Mouse (Mus musculus) kidney, adult 18-20 months (tissue): ENCODE measurements at regions not wholly inside any gene's neighbourhood (a gene's known extent, or its start where the extent isn't known, plus 50 kb on each side); places are given as distances from the start of the nearest gene placed in this dataset.
A peak's percentile ranks its signal among the peaks of the same experiment; 100 is the strongest.
"Not testable (repeated sequence)": the region's sequence is repeated elsewhere in the genome, so short reads cannot be mapped to it uniquely, and the experiment has no call there.

Experiments
- DNase-seq: peaks from one replicate; pipeline ENCODE4 v3.0.0; 2021

DNA sequence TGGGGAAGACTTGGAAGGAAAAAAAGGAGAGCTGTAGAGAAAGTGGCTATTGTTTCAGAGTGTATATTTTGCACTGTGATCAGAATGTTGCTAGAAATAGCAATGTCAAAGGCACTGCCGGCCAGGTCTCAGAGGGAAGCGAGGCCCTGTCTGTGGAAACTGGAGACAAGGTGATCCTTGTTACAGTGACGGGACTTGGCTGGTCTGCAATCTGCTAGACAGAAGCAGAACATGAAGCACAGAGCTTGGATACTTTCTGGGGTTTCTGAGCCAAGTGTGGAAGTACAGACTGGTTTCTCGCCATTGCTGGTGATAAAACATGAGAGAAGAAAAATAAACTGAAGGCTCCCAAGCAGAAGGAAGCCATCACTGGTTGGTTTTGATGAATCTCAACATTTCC is 198.3 kb upstream of the Slc7a14 start:
- DNase-seq: no peak

DNA sequence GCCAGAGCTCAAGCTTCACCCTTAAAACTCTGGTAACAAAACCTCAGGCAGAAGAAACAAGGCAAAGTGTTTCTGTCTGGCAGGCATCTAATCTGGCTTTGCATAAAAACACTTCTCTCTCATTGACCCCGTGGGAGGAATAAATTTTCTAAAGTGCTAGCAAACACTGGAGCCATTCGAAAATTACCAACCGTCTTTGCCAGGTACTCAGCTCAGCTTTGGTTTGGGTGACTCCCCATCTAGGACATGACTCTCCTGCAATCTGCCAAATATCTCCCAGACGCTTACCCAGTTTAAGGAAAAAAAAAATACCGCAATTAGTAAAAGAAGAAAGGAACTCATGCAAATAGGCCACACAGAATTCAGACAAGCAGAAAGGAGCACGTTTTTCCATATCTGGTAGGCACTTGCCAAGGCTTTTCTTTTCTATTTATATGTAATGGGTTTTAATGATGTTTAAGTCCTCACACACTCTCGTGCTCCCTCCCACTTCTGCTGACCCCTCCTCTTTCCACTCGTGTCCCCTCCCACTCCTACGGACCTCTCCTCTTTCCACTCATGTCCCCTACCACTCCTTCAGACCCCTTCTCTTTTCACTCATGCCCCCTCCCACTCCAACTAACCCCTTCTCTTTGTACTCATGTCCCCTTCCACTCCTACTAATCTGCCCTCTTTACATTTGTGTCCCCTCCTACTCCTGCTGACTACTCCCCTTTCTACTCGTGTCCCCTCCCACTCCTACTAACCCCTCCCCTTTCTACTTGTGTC is 189.2 kb upstream of the Slc7a14 start:
- DNase-seq: no peak

- no peak for DNase-seq
Observed at GRCm38 (mm10) chr3:31495287-31495686, 185.1 kb upstream of the Slc7a14 start.

- DNase-seq: peak; percentile 5
Observed at GRCm38 (mm10) chr3:31494706-31495105, 184.5 kb upstream of the Slc7a14 start.

DNA sequence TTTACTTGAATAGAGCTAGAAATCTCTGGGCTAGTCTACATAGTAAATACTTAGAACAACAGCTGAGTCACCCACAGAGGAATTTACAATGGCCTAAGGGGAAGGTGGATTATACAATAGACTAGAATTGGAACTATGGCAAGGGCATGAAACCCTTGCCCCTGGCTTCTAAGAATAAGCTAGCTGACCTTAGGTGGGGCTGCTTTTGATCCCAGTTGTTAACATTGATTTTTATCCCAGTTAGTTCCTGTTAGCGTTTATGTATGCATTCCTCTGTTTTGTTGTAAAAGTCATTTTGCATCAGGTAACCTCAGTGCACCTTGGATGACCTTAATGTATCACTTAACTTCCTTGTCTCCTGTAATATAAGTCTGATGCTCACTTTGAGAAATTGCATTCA is 181.6 kb upstream of the Slc7a14 start:
- DNase-seq: not testable (repeated sequence)

- DNase-seq: no peak
Observed at GRCm38 (mm10) chr3:31487596-31487995, 177.4 kb upstream of the Slc7a14 start.

DNA sequence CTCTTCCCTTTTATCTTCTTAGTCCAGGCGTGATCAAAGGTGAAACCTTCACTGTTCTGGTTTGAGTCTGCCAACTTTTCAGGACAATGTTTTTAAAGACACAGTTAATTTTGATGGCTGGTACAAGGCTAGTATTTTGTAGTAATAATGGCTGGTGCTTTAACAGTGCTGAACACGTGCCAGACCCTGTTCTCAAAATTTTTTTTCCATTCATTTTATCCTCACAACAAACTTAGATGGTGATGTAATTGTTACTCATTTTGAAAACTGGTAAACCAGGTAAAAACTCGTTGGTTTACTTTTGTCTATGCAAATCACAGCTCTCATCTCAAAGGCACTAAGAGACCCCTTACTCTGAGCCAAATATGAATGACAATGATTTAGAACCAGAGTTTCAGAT is 171.8 kb upstream of the Slc7a14 start:
- no peak for DNase-seq

GRCm38 (mm10) chr3:31467882-31468281 is 157.7 kb upstream of the Slc7a14 start:
- no peak for DNase-seq

GRCm38 (mm10) chr3:31464260-31464659 is 154.1 kb upstream of the Slc7a14 start:
- no peak for DNase-seq

GRCm38 (mm10) chr3:31459456-31459855 is 149.3 kb upstream of the Slc7a14 start:
- DNase-seq: peak; percentile 11

DNA sequence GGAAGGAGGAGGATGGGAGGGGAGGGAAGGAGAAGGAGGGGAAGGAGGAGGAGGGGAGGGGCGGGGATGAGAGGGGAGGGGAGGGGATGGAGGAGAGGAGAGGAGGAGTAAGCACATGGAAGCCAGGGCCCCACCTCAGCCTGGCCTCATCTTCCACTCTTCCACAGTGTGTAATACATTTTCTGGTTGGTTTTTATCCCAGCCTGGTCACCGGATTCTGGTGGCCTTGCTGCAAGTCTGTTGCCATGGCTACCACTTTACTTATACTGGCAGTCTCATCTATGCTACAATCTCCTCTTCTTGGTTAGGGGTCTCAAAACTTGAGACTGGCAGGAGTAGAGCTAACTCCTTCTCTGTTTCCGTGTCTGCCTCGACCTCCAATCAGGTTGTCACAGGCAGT is 147.8 kb upstream of the Slc7a14 start:
- no peak for DNase-seq

- DNase-seq: no peak
Observed at GRCm38 (mm10) chr3:31455031-31455430, 144.9 kb upstream of the Slc7a14 start.

DNA sequence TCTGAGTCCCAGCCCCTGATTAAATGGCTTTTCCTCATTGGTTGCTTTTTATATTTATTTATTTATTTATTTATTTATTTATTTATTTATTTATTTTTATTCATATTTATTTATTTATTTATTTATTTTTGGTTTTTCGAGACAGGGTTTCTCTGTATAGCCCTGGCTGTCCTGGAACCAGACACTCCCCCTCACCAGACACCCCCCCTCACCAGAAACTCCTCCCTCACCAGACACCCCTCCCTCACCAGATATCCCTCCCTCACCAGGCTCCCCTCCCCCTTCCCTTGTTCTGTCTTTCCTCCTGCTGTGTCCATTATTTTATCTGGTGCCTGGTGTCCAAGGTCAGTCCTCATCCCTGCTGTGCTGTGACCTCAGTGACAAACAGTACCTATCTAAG is 134.7 kb upstream of the Slc7a14 start:
- no peak for DNase-seq

- DNase-seq: no peak
Observed at GRCm38 (mm10) chr3:31444311-31444710, 134.1 kb upstream of the Slc7a14 start.

- DNase-seq: no peak
Observed at GRCm38 (mm10) chr3:31443894-31444293, 133.7 kb upstream of the Slc7a14 start.

DNA sequence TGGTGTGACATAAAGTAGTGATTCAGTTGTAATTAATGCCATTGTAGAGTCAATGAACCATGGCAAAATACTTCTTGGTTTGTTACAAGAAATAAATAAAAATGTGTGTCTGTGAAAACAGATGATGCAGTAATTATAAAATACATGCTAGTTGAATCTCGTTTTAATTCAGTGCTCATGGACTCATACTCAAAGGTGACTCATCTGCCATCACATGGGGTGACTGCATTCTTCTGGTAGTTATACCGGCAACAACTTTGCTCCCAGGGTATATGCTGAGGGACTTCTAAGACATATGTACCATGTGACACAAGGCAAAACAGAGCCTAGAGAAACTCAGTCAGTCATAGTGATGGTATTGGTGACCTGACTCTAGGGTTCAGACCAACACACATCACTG is 130.1 kb upstream of the Slc7a14 start:
- DNase-seq: no peak

- DNase-seq: no peak
Observed at GRCm38 (mm10) chr3:31437970-31438369, 127.8 kb upstream of the Slc7a14 start.

GRCm38 (mm10) chr3:31435204-31435963 is 125.2 kb upstream of the Slc7a14 start:
- DNase-seq: no peak

DNA sequence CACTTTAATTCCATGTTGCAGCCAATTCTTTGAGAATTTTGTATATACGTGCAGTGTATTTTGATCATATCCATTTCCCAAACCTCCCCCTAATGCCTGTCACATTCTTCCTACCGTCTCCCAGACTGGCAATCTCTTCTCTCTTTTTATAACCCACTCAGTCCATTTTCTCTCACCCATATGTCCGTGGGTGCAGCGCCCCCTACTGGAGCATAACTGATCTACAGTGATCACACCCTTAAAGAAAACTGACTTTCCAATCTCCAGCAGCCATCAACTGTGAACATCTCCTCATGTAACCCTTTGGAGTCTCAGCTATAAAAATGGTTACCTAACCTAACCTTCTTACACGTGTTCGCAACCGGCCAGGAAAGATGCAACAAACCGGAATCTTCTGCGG is 123.0 kb upstream of the Slc7a14 start:
- DNase-seq: no peak

- DNase-seq: no peak
Observed at GRCm38 (mm10) chr3:31423517-31423916, 113.3 kb upstream of the Slc7a14 start.

DNA sequence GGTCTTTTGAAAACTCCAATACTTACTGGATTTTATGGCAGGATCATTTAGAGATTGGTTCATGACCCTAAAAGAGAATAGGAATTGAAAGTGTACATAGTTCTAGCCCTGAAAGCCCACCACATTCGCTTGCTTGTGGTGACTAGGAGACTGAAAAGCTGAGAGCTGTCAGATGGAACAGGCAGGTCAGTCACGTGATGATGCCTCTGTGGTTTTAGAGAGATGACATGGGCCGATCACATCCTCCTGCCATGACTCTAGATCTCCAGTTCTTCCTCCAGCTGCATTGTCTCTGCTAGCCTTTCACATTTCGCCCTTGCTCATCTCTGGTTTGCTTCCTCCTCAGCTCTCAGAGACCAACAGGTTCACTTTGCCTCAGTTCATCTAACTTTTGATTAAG is 98.6 kb upstream of the Slc7a14 start:
- no peak for DNase-seq

DNA sequence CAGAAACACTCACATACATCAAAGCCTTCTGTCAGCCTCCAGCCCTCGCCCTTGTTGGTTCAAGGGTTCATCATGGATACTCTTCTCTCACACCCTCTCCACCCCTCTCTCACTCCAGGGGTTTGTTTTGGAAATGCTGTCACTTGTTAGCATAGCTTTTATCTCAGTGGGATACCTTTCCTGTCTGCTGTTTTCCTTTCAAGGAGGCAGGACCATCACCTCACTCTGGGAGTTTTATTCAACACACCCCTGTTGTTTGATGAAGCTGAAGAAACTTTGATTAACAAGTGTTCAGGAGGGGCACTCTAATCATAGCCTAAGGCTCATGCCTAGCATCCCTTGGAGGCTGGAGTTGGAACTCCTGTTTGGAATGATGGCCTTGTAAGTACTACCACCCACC is 95.7 kb upstream of the Slc7a14 start:
- no peak for DNase-seq

GRCm38 (mm10) chr3:31399136-31399535 is 89.0 kb upstream of the Slc7a14 start:
- DNase-seq: no peak

DNA sequence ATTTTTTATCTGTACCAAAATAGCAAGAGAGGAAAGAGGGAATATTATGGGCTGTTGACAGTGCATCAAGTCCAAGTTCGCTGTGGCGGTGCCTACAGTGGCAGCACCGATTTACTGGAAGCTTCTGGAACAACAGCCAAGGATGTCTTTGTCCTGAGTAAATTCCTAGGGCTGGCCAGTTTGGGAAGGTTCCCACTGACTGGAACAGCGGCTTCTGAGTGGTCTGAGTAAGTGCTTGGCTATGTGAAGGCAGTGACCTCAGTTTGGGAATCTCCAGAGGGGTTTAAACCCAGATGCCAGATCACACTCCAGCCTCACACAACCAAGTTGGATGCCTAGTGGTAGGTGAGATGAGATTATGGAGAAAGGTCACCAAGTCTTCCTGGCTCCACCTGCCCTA is 84.4 kb upstream of the Slc7a14 start:
- no peak for DNase-seq

DNA sequence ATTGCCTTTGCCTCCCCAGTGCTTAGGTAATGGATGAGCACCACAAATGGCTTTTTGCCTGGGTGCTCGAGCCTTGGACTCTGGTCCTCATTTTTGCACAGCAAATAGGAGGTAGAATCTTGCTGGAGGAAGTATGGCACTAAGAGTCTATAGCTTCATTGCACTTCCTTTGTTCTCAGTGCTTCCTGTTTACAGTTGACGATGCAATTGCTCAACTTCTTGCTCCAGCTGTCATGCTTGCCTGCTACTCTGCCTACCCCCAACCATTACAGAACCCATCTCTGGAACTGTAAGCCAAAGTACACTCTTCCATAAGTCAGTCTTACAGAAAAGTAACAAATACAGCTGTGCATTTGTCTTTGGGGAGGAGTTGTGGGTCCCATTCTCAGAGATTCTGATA is 79.8 kb upstream of the Slc7a14 start:
- DNase-seq: no peak
